Mouse (Mus musculus) midbrain, embryonic 10.5 days (tissue): ENCODE measurements around the gene Cib2. TPM values are rescaled to one million over a fixed set of nuclear protein-coding genes. Genes with fewer than 3 reads are reported as not detected.

Experiments used
- DNase-seq: peaks from one replicate; pipeline ENCODE4 v3.0.0-alpha.2; 2017; ENCODE audit warnings: low spot score
- H3K27ac ChIP-seq: fragments of 300-500 bp; sonication (generic); replicated peaks from 2 replicates; pipeline ENCODE4 v1.5.1; 2016; ENCODE audit warnings: mild to moderate bottlenecking
- H3K27me3 ChIP-seq: fragments of 300-500 bp; sonication (generic); 2 replicates; pipeline ENCODE4 v1.6.1; 2016; ENCODE audit warnings: low read depth, mild to moderate bottlenecking; ENCODE audit not compliant: poor library complexity, severe bottlenecking
- H3K36me3 ChIP-seq: fragments of 300-500 bp; sonication (generic); 2 replicates; pipeline ENCODE4 v1.6.1; 2016; ENCODE audit warnings: mild to moderate bottlenecking, moderate library complexity
- H3K4me1 ChIP-seq: fragments of 300-500 bp; sonication (generic); 2 replicates; pipeline ENCODE4 v1.6.1; 2016
- H3K4me3 ChIP-seq: fragments of 300-500 bp; sonication (generic); 2 replicates; pipeline ENCODE4 v1.5.1; 2016; ENCODE audit warnings: mild to moderate bottlenecking, moderate library complexity
- H3K9me3 ChIP-seq: fragments of 300-500 bp; sonication (generic); replicated peaks from 2 replicates; pipeline ENCODE4 v1.6.1; 2016; ENCODE audit warnings: mild to moderate bottlenecking
- WGBS: fragments of 180-500 bp; shearing (Covaris S2); methylation state at CpG from one replicate; pipeline ENCODE4 v1.1.7; 2016; 5-methylcytosine and 5-hydroxymethylcytosine counted together
- polyA plus RNA-seq: library from polyadenylated mRNA; unstranded; fragments of >200 nt; fragmentation: Nextera tagmentation; extraction: Ambion mirVana; gene quantifications from 2 replicates; pipeline ENCODE4 v1.2.1, GENCODE M21; 2016

Cib2 gene
- polyA plus RNA-seq, 1 experiment from 2014 or later: 9.9 TPM

GRCm38 (mm10) chr9:54538244-54538643, 21.8 kb downstream of the Cib2 start:
- no peaks in the 10 kb centered on the region for H3K27me3 ChIP-seq
- DNase-seq: no peak
- WGBS: over 99% methylated on average over 3 of the region's 3 CpGs

GRCm38 (mm10) chr9:54537480-54537879, 22.5 kb downstream of the Cib2 start:
- DNase-seq: no peak
- Histone ChIP-seq H3K4me3 (no peak overlapping the region), H3K9me3 (no peaks in the 10 kb centered on the region), H3K27me3 (no peaks in the 10 kb centered on the region), H3K27ac (no peak overlapping the region), H3K4me1 (peaks cover 9% of the 10 kb centered on the region; the same call in 1 of the 2 replicates), H3K36me3 (no peaks in the 10 kb centered on the region)
- 87% methylated on average over 3 of the region's 3 CpGs for WGBS

More at GRCm38 (mm10) chr9:54538244-54538643, 21.8 kb downstream of the Cib2 start:
- H3K4me3 ChIP-seq: no peak overlapping the region
- H3K27ac ChIP-seq: no peak overlapping the region
- H3K4me1 ChIP-seq: peaks cover 9% of the 10 kb centered on the region; the same call in 1 of the 2 replicates
- H3K36me3 ChIP-seq: no peaks in the 10 kb centered on the region
- H3K9me3 ChIP-seq: no peaks in the 10 kb centered on the region

GRCm38 (mm10) chr9:54537030-54537429, 23.0 kb downstream of the Cib2 start:
- no peak overlapping the region for H3K4me3 ChIP-seq
- 61% methylated on average over 4 of the region's 4 CpGs for WGBS
- H3K27me3 ChIP-seq: no peaks in the 10 kb centered on the region
- peaks cover 9% of the 10 kb centered on the region; the same call in 1 of the 2 replicates for H3K4me1 ChIP-seq
- no peak overlapping the region for H3K27ac ChIP-seq
- no peaks in the 10 kb centered on the region for H3K9me3 ChIP-seq
- no peak for DNase-seq
- H3K36me3 ChIP-seq: no peaks in the 10 kb centered on the region

DNA sequence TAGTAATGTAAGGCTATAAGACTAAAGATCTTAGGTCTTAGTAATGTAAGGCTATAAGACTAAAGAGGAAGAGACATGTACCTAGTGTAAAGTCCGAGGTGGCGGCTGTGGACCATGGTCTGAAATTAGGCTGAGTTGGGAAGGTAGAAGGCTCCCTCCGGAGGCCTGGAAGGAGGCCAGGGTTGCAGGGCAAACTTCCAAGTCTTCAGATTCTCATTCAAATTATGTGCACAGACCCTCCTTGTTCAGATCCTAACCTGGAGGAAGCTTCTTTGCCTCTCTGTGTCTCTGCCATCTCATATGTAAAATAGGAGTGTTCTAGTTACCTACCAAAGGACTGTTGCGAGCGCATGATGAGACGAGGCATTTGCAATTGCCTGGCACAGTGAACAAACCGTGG, 23.8 kb downstream of the Cib2 start:
- H3K27ac ChIP-seq: no peak overlapping the region
- H3K4me3 ChIP-seq: no peak overlapping the region
- H3K27me3 ChIP-seq: no peaks in the 10 kb centered on the region
- no peaks in the 10 kb centered on the region for H3K9me3 ChIP-seq
- H3K4me1 ChIP-seq: peaks cover 9% of the 10 kb centered on the region; the same call in 1 of the 2 replicates
- WGBS: 86% methylated on average over 7 of the region's 7 CpGs
- H3K36me3 ChIP-seq: no peaks in the 10 kb centered on the region
- no peak for DNase-seq

DNA sequence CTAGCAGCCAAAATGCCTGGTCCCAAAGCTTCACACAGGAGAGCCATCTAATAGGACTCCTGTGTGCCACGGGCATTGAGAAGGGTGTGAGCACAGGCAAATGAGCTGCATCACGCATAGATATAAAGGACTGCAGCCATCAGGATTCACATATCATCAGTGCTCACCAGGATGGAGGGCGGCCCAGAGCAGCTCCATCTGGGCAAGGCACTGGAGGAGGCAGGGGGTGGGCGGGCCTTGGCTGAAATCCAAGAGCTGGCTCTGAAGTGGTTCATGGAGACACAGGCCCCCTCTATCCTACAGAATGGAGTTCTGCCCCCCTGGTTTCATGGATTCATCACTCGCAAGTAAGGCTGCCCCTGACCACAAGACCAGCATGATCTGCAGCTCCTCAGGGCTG, 26.0 kb downstream of the Cib2 start:
- WGBS: 79% methylated on average over 5 of the region's 5 CpGs
- DNase-seq: no peak
- H3K4me3 ChIP-seq: no peak overlapping the region
- H3K9me3 ChIP-seq: no peaks in the 10 kb centered on the region
- H3K27me3 ChIP-seq: no peaks in the 10 kb centered on the region
- no peak overlapping the region for H3K27ac ChIP-seq
- H3K36me3 ChIP-seq: no peaks in the 10 kb centered on the region
- H3K4me1 ChIP-seq: peaks cover 9% of the 10 kb centered on the region; the same call in 1 of the 2 replicates

DNA sequence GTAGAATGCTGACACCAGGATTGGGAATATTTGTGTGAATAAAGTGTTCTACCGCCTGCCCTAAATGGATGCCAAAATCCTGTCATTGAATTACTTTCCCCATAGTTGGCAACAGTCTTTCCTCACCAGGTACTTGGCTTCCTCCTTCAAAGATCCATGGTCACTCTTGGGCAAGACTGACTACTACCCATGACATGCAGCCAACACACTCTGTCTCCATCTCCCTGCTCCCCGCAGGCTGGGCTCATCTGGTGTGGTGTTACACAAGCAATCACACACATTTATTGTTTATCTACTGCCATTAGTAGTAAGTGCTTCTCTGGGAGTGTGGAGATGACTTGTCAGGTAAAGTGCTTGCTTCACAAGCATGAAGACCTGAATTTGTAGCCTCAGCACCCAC, 27.1 kb downstream of the Cib2 start:
- Histone ChIP-seq H3K4me3 (no peak overlapping the region), H3K27ac (no peak overlapping the region), H3K27me3 (no peaks in the 10 kb centered on the region), H3K4me1 (peaks cover 9% of the 10 kb centered on the region; the same call in 1 of the 2 replicates), H3K36me3 (no peaks in the 10 kb centered on the region), H3K9me3 (no peaks in the 10 kb centered on the region)
- 98% methylated on average over 2 of the region's 2 CpGs for WGBS
- DNase-seq: no peak

DNA sequence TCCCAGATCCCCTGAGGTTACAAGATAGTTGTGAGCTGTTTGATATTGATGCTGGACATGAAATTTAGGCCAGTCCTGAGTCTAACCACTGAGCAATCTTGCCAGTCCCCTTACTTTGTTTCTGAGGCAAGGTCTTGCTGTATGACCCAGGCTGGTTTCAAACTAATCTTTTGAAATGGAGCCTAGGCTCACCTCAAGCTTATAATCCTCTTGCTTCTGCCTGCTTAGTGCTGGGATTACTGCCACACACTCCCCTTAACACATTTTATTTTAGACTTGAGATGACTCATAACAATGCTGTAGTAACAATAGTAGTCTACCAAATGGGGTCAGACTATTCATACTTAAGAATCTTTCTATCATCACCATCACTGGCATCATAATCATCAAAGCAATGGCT, 28.6 kb downstream of the Cib2 start:
- no peak for DNase-seq
- H3K27me3 ChIP-seq: no peaks in the 10 kb centered on the region
- peaks cover 1% of the 10 kb centered on the region; the same call in 1 of the 2 replicates for H3K4me1 ChIP-seq
- H3K4me3 ChIP-seq: no peak overlapping the region
- no peak overlapping the region for H3K27ac ChIP-seq
- no peaks in the 10 kb centered on the region for H3K36me3 ChIP-seq
- no peaks in the 10 kb centered on the region for H3K9me3 ChIP-seq

DNA sequence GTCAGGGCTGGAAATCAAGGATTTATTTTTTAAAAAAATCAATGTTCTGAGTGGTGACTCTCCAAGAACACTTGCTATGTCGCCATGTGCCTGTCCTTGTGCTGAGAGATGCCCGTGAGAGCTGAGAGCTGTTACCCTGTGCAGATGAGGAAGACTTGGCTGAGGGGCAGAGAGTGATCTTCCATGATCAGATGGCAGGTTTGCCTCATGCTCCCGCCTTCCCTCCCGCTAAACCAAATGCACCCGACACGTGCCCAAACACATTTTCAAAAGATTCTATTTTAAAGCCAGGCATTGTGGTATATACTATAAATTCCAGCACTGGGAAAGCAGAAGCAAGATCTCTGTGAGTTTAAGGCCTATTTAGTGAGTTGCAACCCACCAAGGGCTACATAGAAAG, 29.2 kb downstream of the Cib2 start:
- Histone ChIP-seq H3K9me3 (no peaks in the 10 kb centered on the region), H3K4me3 (no peak overlapping the region), H3K36me3 (no peaks in the 10 kb centered on the region), H3K27me3 (no peaks in the 10 kb centered on the region), H3K4me1 (no peaks in the 10 kb centered on the region), H3K27ac (no peak overlapping the region)
- no peak for DNase-seq
- WGBS: 87% methylated on average over 6 of the region's 6 CpGs

GRCm38 (mm10) chr9:54529950-54530349, 30.1 kb downstream of the Cib2 start:
- Histone ChIP-seq H3K4me1 (no peaks in the 10 kb centered on the region), H3K4me3 (no peak overlapping the region), H3K9me3 (no peaks in the 10 kb centered on the region), H3K36me3 (no peaks in the 10 kb centered on the region), H3K27me3 (no peaks in the 10 kb centered on the region), H3K27ac (no peak overlapping the region)
- DNase-seq: no peak
- WGBS: 82% methylated on average over 2 of the region's 2 CpGs

DNA sequence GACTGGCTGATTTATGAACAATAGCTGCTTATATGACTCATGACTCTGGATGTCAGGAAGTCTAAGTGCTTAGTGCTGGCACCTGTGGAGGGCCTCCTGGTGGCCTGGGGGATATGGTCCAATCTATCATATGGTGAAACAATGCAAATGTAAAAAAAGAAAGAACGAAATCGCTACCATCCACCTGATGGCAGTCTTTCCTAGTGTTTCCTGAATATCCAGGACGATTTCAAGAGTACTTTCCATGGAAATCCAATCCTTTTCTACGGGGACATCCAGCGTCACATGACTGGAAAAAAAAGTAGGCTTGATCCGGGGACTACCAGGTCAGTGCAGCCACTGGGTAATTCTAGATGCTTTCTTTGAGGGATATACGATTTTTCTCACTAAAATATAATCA, 32.3 kb downstream of the Cib2 start:
- no peak overlapping the region for H3K4me3 ChIP-seq
- H3K27me3 ChIP-seq: no peaks in the 10 kb centered on the region
- H3K36me3 ChIP-seq: no peaks in the 10 kb centered on the region
- no peak overlapping the region for H3K27ac ChIP-seq
- H3K4me1 ChIP-seq: no peaks in the 10 kb centered on the region
- no peaks in the 10 kb centered on the region for H3K9me3 ChIP-seq
- 77% methylated on average over 7 of the region's 7 CpGs for WGBS
- DNase-seq: no peak

DNA sequence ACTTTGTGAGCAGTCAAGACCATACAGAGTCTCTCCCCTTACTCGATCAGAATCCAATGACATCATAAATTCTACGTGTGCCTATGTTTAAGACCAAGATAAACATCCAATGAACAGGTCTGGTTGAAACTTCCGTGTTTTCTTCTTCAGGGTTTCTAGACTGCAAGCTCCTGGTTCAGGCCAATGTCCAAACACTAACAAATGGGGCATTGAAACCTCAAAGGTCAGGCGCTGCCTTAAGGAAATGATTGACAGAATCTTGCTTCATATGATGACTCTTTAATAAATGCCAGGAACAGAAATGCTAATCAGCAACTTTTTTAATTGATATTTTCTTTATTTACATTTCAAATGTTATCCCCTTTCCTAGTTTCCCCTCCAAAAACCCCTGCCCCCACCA, 39.7 kb downstream of the Cib2 start:
- H3K27ac ChIP-seq: no peak overlapping the region
- no peaks in the 10 kb centered on the region for H3K27me3 ChIP-seq
- H3K4me3 ChIP-seq: no peak overlapping the region
- no peaks in the 10 kb centered on the region for H3K36me3 ChIP-seq
- no peaks in the 10 kb centered on the region for H3K4me1 ChIP-seq
- no peaks in the 10 kb centered on the region for H3K9me3 ChIP-seq
- 89% methylated on average over 4 of the region's 4 CpGs for WGBS
- no peak for DNase-seq

DNA sequence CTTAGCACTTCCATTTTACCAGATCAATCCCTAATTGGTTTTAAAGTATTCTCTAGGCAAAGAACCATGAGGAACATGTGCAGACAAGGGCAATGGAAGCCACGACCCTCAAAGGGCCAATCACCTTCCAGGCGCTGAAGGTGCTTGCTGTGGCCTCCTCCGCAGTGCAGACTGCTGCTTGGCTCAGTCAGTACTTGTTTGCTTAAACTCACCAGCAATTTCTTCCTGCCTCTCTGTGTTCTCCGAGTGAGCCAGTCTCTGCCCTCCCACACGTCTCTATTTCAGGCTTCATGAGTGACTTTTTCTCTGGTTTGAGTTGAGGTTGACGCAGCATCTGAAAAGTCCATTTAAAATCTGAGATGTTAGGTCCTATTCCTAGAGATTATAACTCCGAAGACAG, 41.1 kb downstream of the Cib2 start:
- Histone ChIP-seq H3K27ac (no peak overlapping the region), H3K36me3 (no peaks in the 10 kb centered on the region), H3K4me1 (no peaks in the 10 kb centered on the region), H3K9me3 (no peaks in the 10 kb centered on the region), H3K27me3 (no peaks in the 10 kb centered on the region), H3K4me3 (no peak overlapping the region)
- 77% methylated on average over 7 of the region's 7 CpGs for WGBS
- no peak for DNase-seq

DNA sequence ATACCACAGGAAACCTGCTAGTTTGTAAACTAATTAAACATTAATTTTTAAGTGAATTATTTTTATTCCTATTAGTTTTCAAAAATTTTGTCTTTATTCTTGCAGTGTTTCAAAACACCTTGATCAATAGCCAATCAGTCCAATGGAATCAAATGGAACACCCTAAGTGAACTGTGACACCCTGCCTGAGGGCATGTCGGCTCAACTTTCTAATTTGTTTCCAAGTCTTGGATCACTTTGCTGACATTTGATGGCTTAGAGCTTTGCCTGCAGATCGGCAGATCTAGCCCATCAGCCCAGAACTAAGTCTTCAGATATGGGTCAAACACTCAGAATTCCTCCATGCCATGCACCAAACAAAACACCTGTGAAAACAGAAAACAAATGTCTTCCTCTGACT, 44.0 kb downstream of the Cib2 start:
- no peaks in the 10 kb centered on the region for H3K27me3 ChIP-seq
- H3K27ac ChIP-seq: no peak overlapping the region
- H3K4me3 ChIP-seq: no peak overlapping the region
- DNase-seq: no peak
- no peaks in the 10 kb centered on the region for H3K9me3 ChIP-seq
- H3K4me1 ChIP-seq: no peaks in the 10 kb centered on the region
- no peaks in the 10 kb centered on the region for H3K36me3 ChIP-seq
- WGBS: 82% methylated on average over 2 of the region's 2 CpGs

GRCm38 (mm10) chr9:54502873-54503272, 57.1 kb downstream of the Cib2 start:
- 11% methylated on average over 12 of the region's 12 CpGs for WGBS
- H3K27me3 ChIP-seq: peaks cover 20% of the 10 kb centered on the region
- no peak overlapping the region for H3K27ac ChIP-seq
- H3K36me3 ChIP-seq: no peaks in the 10 kb centered on the region
- no peaks in the 10 kb centered on the region for H3K9me3 ChIP-seq
- H3K4me3 ChIP-seq: peak overlapping the region; percentile 71
- peaks cover 31% of the 10 kb centered on the region for H3K4me1 ChIP-seq
- DNase-seq: no peak
